ENCODE assay signal across 8 mouse cellular contexts in the genomic region with DNA sequence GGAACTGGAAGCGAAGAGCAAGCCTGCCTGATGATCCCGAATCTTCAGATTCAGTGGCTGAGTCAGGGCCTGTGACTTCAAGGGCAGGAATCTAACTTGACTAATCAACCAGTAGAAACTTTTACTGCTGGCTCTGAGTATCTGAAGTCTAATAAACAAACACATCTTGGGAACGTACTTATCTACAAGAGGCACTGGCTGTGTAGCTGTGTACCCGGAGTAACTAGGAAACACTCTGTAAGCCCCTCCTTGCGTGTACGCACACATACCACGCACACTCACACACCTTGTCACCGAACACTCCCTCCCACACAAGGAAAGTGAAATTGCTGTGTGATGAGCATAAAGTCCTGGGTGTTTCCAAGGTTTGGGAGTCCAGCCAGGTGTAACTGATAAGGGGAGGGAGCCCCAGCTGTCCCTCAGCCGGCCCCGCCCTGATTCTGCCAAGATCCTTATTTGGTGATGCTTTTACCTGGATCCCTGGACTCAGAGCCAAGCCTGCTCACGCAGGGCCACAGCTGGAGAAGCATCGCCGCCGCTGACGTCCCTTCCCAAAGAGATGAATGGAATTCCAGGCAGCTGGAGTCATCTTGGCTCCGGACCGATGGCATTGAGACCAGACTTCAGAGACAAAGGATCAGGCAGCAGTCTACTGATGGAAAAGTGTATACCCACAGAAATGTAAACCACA. TPM values are rescaled to one million over a fixed set of nuclear protein-coding genes. Genes with fewer than 3 reads are reported as not detected.
DNase-seq lines count a peak whose midpoint lies in the region; ATAC-seq lines count a peak whose summit lies in the region.

No protein-coding gene starts in this region.

- peaks cover 7% of the 10 kb centered on the region for H3K36me3 ChIP-seq in embryonic facial prominence, embryonic 13.5 days
- 0 out of 2 replicates have a peak, but pooled peaks cover under 1% of the 10 kb centered on the region for H3K36me3 ChIP-seq in heart, embryonic 12.5 days
- H3K36me3 ChIP-seq in midbrain, embryonic 12.5 days = no peaks in the 10 kb centered on the region

- peak overlapping the region; percentile 83; the same call in 1 of the 2 replicates for H3K9ac ChIP-seq in embryonic facial prominence, embryonic 13.5 days
- no peak overlapping the region for H3K9ac ChIP-seq in heart, embryonic 12.5 days
- peak overlapping the region; percentile 7; the same call in 1 of the 2 replicates for H3K9ac ChIP-seq in midbrain, embryonic 12.5 days (replicated peaks)

- peak; percentile 65 for DNase-seq in urinary bladder, postnatal 14 days (ENCODE audit: low spot score)
- no peak for DNase-seq in urinary bladder, adult 2 months (ENCODE audit: low spot score)
- peak; percentile 55 to 66 for DNase-seq in kidney, postnatal 4 days
- no peak for DNase-seq in thymus, postnatal 10 days (ENCODE audit: low spot score in 2 of 2)
- no peak for DNase-seq in layer of hippocampus, postnatal 36 days

- 32% methylated on average over 17 of the region's 17 CpGs for WGBS in embryonic facial prominence, embryonic 13.5 days
- 20% methylated on average over 17 of the region's 17 CpGs for WGBS in heart, embryonic 12.5 days
- WGBS in midbrain, embryonic 12.5 days = 35% methylated on average over 17 of the region's 17 CpGs

- peak overlapping the region; percentile 69 for H3K4me3 ChIP-seq in embryonic facial prominence, embryonic 13.5 days
- peak overlapping the region; percentile 55 for H3K4me3 ChIP-seq in heart, embryonic 12.5 days
- H3K4me3 ChIP-seq in midbrain, embryonic 12.5 days = peak overlapping the region; percentile 51

- H3K4me1 ChIP-seq in embryonic facial prominence, embryonic 13.5 days = peaks cover 40% of the 10 kb centered on the region
- peaks cover 26% of the 10 kb centered on the region for H3K4me1 ChIP-seq in heart, embryonic 12.5 days (replicated peaks)
- peaks cover 31% of the 10 kb centered on the region for H3K4me1 ChIP-seq in midbrain, embryonic 12.5 days

- no peaks in the 10 kb centered on the region for H3K9me3 ChIP-seq in embryonic facial prominence, embryonic 13.5 days
- no peaks in the 10 kb centered on the region for H3K9me3 ChIP-seq in heart, embryonic 12.5 days (replicated peaks)
- no peaks in the 10 kb centered on the region for H3K9me3 ChIP-seq in midbrain, embryonic 12.5 days

- H3K27me3 ChIP-seq in embryonic facial prominence, embryonic 13.5 days = no peaks in the 10 kb centered on the region; the same call in 1 of the 2 replicates
- no peaks in the 10 kb centered on the region for H3K27me3 ChIP-seq in heart, embryonic 12.5 days (replicated peaks)
- peaks cover 52% of the 10 kb centered on the region for H3K27me3 ChIP-seq in midbrain, embryonic 12.5 days

- ATAC-seq in embryonic facial prominence, embryonic 13.5 days (ENCODE audit: insufficient number of reproducible peaks, insufficient read depth, low FRiP score, low TSS enrichment, low read depth) = no peak
- ATAC-seq in heart, embryonic 12.5 days (ENCODE audit: insufficient number of reproducible peaks, low FRiP score) = no peak
- ATAC-seq in midbrain, embryonic 12.5 days (ENCODE audit: low FRiP score, low read depth) = peak; percentile 38; the same call in 1 of the 2 replicates

- H3K4me2 ChIP-seq in embryonic facial prominence, embryonic 13.5 days = peak overlapping the region; percentile 89
- H3K4me2 ChIP-seq in heart, embryonic 12.5 days = peak overlapping the region; percentile 75
- peak overlapping the region; percentile 95 for H3K4me2 ChIP-seq in midbrain, embryonic 12.5 days (replicated peaks)

- peak overlapping the region; percentile 60 for H3K27ac ChIP-seq in embryonic facial prominence, embryonic 13.5 days
- H3K27ac ChIP-seq in heart, embryonic 12.5 days (ENCODE audit: poor library complexity, severe bottlenecking) = 0 out of 2 replicates have a peak overlapping the region, but pooled peaks have one; percentile 8
- no peak overlapping the region for H3K27ac ChIP-seq in midbrain, embryonic 12.5 days (replicated peaks)

RNA-seq across cellular contexts. Expression of a gene that starts 1.3 kb away (rescaled TPM):
- polyA plus RNA-seq in urinary bladder, adult 2 months (2012; rRNA removed) = 28.7 and 34.3 TPM in 2 replicates
- 71.1 and 81.6 TPM in 2 replicates for polyA plus RNA-seq in embryonic facial prominence, embryonic 13.5 days (2015; fragmentation: Nextera tagmentation; extraction: Ambion mirVana)
- 110 and 117 TPM in 2 replicates for polyA plus RNA-seq in heart, embryonic 12.5 days (2016; fragmentation: Nextera tagmentation; extraction: Ambion mirVana)
- polyA plus RNA-seq in midbrain, embryonic 12.5 days (2016; fragmentation: Nextera tagmentation; extraction: Ambion mirVana) = 46.0 and 65.2 TPM in 2 replicates
- total RNA-seq in layer of hippocampus, postnatal 36 days (2021) = 1 to 10 TPM; 1.9 to 2.7 TPM

Comparison
In these comparisons a context has a peak if more than half of its experiments do, and no peak if none do; other contexts are left out.
1. DNase-seq: peak in urinary bladder, postnatal 14 days (single experiment) and kidney, postnatal 4 days (2 of 2); none in urinary bladder, adult 2 months (single experiment), thymus, postnatal 10 days (0 of 2) and layer of hippocampus, postnatal 36 days (0 of 2).
2. Peak in every context shown above with its lines, with median percentiles within 50 percentile points of each other: H3K4me2 ChIP-seq and H3K4me3 ChIP-seq.